Mouse (Mus musculus) thymus, postnatal 25 days (tissue): ENCODE results near the gene Armcx4.
"Not testable (repeated sequence)": the region's sequence is repeated elsewhere in the genome, so short reads cannot be mapped to it uniquely, and the experiment has no call there.

Source experiments
- DNase-seq: peaks from one replicate; pipeline ENCODE4 v3.0.0; 2022

Armcx4 gene

DNA sequence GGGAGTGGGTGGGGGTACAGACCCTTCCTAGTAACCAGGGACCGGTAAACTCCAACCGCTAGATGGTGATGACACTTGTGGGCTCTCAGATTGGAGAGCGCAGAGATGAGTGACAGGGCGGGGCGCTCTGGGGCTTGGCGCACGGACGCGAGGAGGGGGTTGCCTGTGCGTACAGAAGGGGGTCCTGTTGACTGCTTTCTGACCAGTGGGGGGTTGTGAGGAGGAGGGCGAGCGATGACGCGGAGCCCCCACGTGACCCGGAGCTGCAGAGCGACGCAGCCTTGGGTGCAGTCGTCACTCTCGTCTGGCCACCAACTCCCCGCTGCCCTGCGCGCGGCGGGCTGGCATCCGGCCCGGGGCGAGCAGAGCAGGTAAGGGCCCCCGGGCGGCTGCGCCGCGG, at the start of gene Armcx4:
TSS of gene Armcx4 (plus strand) at position 253 of the 400 bp plus-strand sequence.
- peak; percentile 45 for DNase-seq

DNA sequence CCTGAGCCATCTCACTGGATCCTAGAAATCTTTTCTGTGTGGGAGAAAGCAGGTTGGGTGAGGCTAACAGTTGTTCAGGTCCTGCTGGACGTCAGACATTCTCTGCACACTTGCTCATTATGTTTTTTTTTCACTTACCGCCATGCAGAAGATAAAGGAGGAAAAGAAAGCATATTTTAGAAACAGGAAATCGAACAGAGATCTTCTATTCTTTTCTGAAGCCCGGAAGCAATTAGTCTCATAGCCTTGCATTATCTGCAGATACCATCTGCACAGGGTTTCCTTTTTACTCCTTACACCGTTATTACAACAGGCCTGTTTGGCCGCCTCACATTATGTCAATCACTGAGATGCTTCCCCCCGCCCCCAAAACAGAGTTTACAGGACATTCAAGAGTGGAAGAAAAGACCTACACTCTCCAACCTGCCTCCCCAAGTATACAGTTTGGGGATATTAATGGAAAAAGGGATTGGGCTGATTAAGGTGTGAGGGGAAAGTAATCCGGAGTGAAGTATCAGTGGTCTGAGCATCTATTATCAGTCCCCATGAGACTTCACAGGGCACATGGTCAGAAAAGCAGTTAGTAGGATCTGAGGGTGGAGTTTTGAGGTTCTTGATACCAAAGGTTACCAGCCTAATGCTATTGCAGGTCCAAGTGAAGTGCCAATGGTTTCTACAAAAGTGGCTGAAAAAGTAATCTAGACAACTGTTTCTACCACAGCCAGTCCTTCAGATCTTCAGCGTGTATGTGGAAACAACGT, 45.1 kb upstream of the Armcx4 start:
- DNase-seq, result no peak

DNA sequence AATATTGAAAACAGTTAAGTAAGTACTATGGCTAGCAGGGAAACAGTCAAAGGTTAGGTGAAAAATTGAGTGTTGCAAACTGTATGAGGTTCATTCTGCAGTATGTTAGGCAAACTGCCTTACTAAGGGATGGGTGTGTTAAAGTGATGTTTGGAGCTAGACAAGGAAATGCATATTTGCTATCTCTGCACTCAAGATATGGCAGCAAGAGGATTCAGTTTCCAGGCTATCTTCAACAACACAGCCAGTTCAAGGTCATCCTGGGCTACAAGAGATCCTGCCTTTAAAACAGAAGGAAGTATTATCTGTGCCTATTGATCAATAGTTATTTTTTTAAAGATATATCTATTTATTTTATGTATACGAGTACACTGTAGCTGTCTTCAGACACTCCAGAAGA, 40.0 kb upstream of the Armcx4 start:
- DNase-seq, result no peak

DNA sequence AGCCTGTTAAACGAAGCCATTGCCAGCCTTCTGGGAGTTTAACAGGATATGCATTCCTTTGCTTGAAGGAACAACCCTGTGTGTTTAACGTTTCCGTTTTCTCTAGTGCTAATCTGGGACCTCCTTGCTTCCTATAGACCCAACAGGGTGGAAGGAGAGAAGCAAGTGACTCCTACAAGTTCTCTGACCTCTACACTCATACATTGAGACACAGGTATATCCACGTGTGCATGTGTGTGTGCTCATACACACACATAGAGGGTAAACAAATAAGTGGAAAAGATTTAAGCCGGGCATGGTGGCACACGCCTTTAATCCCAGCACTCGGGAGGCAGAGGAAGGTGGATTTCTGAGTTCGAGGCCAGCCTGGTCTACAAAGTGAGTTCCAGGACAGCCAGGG, 38.9 kb upstream of the Armcx4 start:
- DNase-seq, result no peak

DNA sequence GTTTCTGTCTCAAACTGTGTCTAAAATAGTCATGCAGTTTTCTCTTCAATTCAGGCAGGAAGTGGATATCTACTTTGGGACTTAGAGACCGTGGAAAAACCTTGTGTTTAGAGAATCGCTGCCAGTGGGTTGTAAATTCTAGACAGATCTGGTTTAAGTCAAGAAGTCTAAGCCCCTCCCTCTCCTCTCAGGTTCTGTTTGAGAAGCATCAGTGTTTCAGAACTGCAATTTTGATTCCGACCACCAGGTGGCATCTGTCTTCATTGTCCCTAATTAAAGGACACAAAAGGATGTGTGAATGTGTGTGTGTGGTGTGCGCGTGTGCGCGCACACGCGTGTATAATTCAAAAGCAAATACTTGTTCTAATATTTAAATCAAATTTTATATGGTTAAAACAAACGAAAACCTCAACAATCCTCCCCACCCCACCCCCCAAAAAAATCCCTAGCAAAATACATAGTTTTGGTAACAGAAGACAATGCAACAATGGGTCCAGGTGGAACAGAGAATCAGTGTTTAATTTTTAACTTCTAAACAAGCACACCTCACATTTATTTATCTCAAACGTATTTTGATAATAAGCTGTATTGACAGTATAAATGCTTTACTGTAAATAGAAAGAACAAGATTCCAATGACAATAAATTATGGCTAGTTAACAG, 38.2 kb upstream of the Armcx4 start:
- DNase-seq, result peak; percentile 77

DNA sequence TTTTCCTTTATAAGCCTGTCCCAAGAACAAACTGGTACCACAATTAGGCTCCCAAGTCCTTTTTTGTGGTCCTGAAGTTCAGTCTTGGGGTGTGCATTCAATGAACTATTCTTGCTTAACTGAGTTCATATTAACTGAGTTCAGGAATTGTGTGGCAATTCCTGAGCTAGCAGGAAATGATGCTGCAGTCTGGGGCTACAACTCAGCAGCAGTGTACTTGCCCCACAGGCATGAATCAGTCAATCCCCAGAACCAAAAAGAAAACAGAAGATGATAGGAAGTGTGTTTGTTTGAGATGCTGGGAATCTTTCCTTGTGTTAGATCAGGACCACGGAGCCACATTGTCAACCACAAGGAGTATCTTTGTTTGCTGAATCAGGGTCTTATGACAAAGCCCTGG, 34.3 kb upstream of the Armcx4 start:
- DNase-seq, result no peak

DNA sequence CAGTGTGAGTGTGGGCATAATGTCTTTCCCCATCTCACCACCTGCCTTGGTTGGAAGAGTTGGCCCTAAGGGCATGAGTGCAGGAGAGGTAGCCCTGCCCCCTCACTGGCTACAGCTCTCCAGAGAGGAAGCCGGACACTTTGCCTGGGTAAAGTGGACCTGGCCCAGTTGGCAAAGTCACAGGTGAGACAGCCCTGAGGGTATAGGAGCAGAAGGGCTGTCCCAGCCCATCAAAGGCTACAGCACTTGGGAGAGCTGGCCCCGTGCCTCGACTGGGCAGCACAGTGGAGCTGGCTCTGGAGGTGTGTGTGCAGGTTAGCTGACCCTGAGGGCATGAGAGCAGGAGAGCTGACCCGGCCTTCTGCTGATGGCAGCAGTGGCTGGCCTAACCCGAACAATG, 24.7 kb upstream of the Armcx4 start:
- DNase-seq, result no peak

DNA sequence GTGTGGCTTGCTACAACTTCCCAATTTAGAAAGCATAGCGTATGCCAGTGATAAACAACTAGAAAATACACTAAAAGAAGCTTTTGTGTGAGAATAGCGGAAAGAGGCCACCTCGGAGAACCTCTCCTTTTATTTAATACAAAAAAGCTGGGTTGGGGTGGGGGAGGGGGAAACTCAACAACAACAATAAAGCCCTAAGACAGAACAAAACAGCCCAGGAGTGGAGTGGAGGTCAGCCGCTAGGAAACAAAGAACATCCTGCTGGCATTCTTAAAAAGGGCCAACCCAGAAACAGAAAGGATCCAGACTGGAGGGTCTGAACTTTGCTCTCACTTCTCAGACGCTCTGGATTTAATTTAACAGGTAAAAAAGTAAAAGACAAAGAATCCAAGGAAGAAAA, 11.3 kb upstream of the Armcx4 start:
- no peak for DNase-seq

DNA sequence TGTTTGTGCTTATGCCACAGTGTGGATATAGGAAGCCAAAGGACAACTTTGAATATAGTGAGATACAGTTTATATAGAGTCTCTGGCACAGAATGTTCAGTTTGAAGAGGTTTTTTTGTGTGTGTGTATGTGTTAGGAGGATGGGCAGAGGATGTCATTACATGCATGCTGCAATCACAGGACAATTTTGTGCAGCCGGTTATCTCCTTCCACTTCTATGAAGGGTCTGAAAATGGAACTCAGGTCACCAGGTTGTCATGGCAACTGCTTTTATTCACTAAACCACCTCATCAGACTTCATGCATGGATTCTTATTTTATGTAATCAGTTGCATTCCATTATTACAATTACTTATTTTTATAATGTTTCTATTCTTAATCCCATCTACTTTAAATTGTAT, 10.4 kb upstream of the Armcx4 start:
- DNase-seq, result no peak

DNA sequence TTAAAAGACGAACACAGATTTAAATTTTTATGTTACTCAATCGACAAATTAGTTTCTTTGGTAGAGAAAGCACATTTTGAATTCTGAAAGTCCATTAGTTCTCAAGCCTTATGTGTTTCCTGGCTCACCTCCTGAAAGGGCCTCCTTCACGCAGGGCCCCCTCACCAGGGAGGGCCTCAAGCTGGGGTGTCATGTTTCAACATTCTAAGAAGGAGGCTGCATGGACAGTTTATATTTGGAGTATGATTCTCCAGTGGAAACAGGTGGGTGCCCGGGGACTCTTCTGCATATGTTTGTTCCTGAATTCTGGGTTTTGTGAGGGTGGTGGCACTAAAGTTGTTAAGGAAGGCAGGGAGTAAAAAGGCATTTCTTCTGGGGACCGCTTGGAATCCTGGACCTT, 1.4 kb upstream of the Armcx4 start:
- no peak for DNase-seq

DNA sequence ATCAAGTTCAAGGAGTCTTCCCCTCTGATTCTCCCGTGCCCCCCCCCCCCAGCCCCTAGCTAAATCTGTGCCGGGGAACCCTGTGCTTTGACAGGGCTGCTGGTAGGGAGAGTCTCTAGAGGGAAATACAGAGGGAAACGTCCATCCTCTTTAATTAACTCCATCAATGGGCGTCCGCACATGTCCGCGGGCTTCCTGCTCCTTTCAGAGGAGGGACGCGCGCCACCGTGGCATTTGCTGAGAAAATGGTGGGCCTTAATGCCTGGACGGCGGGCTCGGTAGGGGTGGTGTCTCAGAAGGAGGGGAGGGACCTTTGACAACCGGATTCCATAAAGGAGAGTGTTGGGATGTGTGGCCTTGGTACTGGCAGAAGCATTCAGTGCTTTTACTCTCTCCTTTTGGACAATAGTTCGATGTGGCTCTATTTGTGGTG, 436 bp downstream of the Armcx4 start:
- DNase-seq, result peak; percentile 6

DNA sequence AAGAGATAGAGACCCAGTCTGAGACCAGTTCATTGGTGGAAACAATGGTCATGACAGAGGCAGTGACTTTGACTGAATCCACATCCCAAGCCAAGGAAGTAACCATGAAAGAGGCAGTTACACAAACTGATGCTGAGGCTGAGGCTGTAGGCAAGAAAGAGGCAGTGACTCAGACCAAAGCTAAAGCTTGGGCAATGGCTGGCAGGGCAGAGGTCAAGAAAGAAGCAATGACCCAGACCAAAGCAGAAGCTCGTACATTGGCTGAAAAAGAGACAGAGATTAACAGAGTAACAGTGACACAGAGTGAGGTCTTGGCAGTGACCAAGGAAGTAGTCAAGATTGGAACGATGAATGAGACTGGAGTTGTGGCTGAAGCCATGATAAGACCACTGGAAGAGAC, 3.4 kb downstream of the Armcx4 start:
- DNase-seq, result no peak

DNA sequence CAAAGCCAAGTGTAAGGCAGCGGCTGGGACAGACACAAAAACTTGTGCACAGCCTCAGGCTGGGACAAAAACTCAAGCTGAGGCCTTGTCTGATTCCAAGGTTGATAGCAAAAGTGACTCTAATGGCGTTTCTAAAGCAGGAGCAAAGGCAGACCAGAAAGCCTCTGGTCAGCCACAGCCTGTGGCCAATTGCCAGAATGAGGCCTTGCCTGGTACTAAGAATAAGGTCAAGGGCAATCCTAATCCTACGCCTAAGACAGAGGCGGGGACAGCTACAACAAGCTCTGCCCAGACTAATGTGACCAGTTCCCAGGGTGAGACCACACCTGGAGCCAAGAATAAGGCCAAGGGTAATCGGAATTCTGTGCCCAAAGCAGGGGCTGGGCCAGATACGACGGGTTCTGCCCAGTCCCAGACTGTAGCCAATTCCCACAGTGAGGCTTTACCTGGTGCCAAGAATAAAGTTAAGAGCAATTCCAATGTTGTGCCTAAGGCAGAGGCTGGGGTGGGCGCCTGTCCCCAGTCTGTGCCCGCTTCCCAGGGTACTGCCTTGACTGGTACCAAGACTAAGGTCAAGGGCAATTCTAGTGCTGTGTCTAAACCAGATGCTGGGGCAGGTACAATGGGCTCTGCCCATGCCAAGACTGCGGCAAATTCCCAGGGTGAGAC, 4.7 kb downstream of the Armcx4 start:
- no peak for DNase-seq

DNA sequence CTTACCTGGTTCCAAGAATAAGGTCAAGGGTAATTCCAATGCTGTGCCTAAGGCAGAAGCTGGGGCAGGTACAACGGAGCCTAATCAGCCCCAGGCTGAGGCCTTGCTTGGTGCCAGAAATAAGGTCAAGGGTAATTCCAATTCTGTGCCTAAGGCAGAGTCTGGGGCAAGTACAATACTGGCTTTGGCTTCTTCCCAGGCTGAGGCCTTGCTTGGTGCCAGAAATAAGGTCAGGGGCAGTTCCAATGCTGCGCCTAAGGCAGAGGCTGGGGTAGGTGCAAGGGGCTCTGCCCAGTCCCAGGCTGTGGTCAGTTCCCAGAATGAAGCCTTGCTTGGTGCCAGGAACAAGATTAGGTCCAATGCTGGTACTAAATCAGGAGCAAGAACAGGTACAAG, 5.2 kb downstream of the Armcx4 start:
- no peak for DNase-seq

DNA sequence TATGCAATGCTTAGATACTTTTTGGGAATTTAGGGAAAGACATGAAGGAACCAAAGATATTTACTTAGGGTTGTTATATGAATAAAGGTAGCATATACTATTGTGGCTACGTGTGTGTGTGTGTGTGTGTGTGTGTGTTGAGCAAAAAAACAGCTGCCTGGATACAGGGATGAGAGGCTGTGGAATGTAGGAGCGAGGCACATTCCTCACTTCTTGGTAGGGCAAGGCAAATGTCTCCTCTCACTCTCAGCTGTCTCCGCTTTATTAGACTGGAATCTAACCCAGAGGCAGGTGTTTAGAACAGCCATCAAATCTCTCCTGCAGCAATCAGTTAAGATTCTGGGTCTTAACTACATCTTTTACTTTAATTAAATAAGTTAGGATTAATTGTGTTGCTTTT, 30.5 kb downstream of the Armcx4 start:
- no peak for DNase-seq

DNA sequence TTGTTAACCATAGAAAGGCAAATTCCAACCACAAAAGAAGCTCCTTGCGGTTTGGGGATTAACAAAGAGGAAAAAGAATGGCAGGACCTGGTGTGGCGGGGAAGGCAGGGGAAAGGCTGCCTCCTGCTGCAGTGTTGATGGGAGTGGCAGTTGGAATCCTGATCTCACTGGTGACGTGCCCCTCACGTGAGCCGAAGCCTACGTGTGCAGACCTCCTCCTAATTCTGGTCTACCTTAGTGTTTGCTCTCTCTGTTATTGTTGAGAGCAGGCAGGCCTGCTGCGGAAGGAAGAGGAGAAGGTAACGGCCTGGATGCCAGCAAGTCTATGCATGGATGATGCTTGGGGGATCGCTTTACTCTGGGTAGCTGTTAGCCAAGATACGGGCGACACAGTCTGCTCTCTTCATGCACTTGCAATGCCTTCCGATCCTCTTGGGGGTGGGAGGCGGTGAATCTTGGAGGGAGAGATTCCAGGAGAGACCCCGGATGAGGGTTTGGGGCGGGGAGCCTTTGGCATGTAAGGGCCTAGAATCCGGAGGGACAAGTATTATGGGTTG, 31.5 kb downstream of the Armcx4 start, which contains the start of gene Armcx1:
TSS of gene Armcx1 (plus strand) at position 212 of the 557 bp plus-strand sequence.
- DNase-seq, result peak; percentile 45

DNA sequence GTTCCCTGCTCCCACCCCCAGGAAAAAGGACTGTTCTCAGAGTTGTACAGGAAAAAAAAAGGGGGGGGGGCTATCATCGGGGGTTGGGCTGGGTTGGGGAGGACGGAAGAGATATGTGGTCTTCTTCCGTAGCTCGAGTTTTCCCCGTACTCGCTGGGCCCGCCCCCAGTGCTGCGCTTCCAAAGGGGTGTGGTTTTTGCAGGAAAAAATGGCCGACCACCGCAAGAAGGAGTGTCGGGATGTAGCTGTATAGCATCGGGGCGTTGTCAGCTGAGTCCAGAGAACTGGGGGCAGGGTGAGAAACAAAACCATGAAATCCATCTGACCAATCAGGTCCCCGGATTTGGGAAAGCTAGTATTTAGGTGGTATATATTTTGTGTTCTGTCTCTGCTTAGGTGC, 32.2 kb downstream of the Armcx4 start:
- DNase-seq, result peak; percentile 33

DNA sequence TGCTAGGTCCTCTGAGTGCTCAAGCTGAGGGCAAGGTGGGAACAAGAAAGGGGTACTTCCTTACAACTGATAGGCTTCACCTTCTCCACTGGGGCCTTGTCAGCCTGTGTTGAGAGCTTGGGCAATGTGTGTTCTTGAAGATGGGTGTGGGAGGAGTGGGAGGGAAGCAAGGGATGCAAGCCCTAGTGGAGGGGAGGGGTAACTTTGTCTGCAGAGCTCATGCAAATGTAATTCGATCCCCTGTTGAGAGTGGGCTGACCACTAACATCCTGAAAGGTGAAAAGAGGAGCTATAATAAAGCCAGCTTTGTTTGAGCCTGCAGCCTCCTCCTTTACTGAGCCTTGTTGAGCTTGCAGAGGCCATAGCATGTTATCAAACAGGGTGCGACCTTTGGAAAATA, 37.4 kb downstream of the Armcx4 start:
- not testable (repeated sequence) for DNase-seq

DNA sequence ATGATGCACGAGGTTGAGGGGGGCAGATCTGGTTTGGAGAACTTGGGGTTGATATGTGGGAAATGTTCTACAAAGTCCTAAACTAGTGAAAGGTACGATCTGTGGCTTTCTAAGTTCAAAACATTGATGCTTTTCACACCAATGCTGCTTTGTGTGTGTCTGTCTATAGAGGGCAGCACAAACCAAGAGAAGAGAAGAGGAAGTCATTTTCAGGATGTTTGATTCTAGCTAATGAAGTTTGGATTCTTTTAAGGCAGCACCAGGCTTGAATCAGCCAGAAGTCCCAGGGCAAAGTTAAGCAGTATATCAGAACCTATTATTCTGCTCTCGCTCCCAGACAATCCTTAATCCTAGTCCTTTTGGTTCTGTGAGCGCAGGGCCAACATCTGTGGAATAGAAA, 43.5 kb downstream of the Armcx4 start:
- DNase-seq, result no peak

DNA sequence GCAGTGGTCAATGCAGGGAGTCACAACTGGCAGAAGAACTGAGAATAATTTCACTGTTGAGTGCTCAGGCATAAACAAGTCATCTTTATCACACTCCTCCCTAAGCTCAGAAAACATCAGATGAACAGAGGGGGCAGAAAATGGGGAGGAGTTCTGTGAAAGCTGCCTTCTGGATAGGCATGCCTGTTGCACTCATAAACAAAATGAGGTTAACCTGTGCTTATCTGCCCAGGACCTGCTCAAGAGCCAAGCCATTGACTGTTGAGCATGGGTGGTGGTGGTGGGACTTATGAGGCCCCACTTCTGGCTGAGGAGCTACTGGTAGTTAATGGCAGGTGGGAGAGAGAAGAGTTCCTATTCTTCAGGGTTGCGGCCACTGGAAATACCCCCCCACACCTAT, 51.5 kb downstream of the Armcx4 start:
- DNase-seq, result no peak

DNA sequence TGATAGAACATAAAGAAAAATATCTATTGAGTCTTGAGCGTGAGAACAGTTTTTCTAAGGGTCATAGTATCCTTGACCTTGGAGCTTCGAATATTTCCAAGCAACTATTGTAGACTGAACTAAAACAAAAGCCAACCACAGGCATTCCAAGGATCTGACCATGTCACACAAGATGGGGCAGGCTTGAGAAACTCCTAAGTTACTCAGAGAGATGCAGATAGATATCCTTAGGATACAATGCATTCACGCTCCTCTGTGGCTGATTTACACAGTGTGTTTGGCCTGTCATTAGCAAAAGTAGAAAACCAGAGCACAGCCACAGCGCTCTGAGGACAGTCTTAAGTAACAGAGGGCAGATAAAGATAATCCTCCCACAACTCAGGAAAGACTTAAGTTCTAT, 52.8 kb downstream of the Armcx4 start:
- DNase-seq, result no peak

DNA sequence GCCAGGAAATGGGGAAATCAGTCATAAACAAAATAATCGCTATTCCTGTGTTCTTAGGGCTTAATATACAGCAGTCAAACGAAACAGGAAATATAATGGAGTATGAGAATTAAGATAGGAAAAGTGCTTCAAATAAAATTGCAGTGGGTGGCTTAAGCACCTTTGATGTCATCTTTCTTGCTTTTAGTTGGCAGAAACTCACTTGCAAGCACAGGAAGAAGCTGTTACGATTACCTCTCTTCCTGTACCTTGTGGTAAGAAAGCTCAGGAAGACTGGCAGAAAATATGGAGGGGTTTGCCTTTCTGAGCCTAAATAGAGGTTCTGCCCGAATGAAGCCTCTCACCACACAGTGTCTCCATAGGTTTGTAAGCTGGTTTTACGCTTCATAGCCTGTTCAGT, 55.5 kb downstream of the Armcx4 start:
- no peak for DNase-seq
